Mouse (Mus musculus) heart, postnatal 25 days (tissue): ENCODE data around the gene Mfsd4b1. TPM values are rescaled to one million over a fixed set of nuclear protein-coding genes. Genes with fewer than 3 reads are reported as not detected.
"Not testable (repeated sequence)": the region's sequence is repeated elsewhere in the genome, so short reads cannot be mapped to it uniquely, and the experiment has no call there.

Source experiments
- DNase-seq: peaks from one replicate; pipeline ENCODE4 v3.0.0; 2022; ENCODE audit warnings: low spot score
- intact Hi-C: fragments of 180-260 bp; cut with DNase I; formaldehyde crosslinking; loops from one replicate; pipeline ENCODE4 v1.15.1; 2025
- total RNA-seq, 2 experiments: library from RNA; stranded (reverse); gene quantifications; 2 replicates each; pipeline ENCODE4 v1.2.3; 2021

Mfsd4b1 gene
- total RNA-seq, 2 experiments from 2014 or later: 3.7 to 4.1 TPM

GRCm38 (mm10) chr10:40036686-40037560 lies 11.9 kb upstream of the Mfsd4b1 start:
- DNase-seq: no peak
- intact Hi-C loops: no loop called here

GRCm38 (mm10) chr10:40034956-40035355 lies 9.9 kb upstream of the Mfsd4b1 start:
- DNase-seq: no peak
- intact Hi-C loops: no loop called here

- intact Hi-C loops: no loop called here
- DNase-seq: no peak
Measured at GRCm38 (mm10) chr10:40032897-40033296, 7.8 kb upstream of the Mfsd4b1 start.

GRCm38 (mm10) chr10:40030716-40031115 lies 5.6 kb upstream of the Mfsd4b1 start:
- intact Hi-C loops: no loop called here
- DNase-seq: no peak

- no peak for DNase-seq
- intact Hi-C loops: no loop called here
Measured at GRCm38 (mm10) chr10:40029610-40030009, 4.5 kb upstream of the Mfsd4b1 start.

- intact Hi-C loops: no loop called here
- DNase-seq: no peak
Measured at GRCm38 (mm10) chr10:40028091-40028490, 3.0 kb upstream of the Mfsd4b1 start.

GRCm38 (mm10) chr10:40026546-40026945 lies 1.5 kb upstream of the Mfsd4b1 start:
- intact Hi-C loops: no loop called here
- no peak for DNase-seq

GRCm38 (mm10) chr10:40025560-40025959 lies 492 bp upstream of the Mfsd4b1 start:
- DNase-seq: no peak
- intact Hi-C loops: no loop called here

- DNase-seq: no peak
- intact Hi-C loops: no loop called here
Measured at GRCm38 (mm10) chr10:40020401-40020800, 4.7 kb downstream of the Mfsd4b1 start.

- intact Hi-C loops: no loop called here
- no peak for DNase-seq
Measured at GRCm38 (mm10) chr10:40019492-40019891, 5.6 kb downstream of the Mfsd4b1 start.

- intact Hi-C loops: no loop called here
- DNase-seq: no peak
Measured at GRCm38 (mm10) chr10:40018261-40018860, 6.7 kb downstream of the Mfsd4b1 start.

- DNase-seq: no peak
- intact Hi-C loops: no loop called here
Measured at GRCm38 (mm10) chr10:40009591-40009990, 15.5 kb downstream of the Mfsd4b1 start.

GRCm38 (mm10) chr10:40008847-40009246 lies 16.2 kb downstream of the Mfsd4b1 start:
- intact Hi-C loops, DNase-seq: not testable (repeated sequence)

GRCm38 (mm10) chr10:40007953-40008352 lies 17.1 kb downstream of the Mfsd4b1 start:
- no peak for DNase-seq

GRCm38 (mm10) chr10:40006963-40007362 lies 18.1 kb downstream of the Mfsd4b1 start:
- intact Hi-C loops: no loop called here
- no peak for DNase-seq

More at GRCm38 (mm10) chr10:40007953-40008352, 17.1 kb downstream of the Mfsd4b1 start:
- intact Hi-C loops: no loop called here

- DNase-seq: no peak
- intact Hi-C loops: no loop called here
Measured at GRCm38 (mm10) chr10:40000746-40001145, 24.3 kb downstream of the Mfsd4b1 start.

GRCm38 (mm10) chr10:39991155-39991554 lies 33.9 kb downstream of the Mfsd4b1 start:
- no peak for DNase-seq
- intact Hi-C loops: no loop called here

GRCm38 (mm10) chr10:39986466-39986865 lies 38.6 kb downstream of the Mfsd4b1 start, which contains the start of gene Mfsd4b5:
Gene Mfsd4b5, minus strand, starts transcription at chr10:39986646.
- intact Hi-C loops: no loop called here
- DNase-seq: no peak

- intact Hi-C loops: no loop called here
- DNase-seq: no peak
Measured at GRCm38 (mm10) chr10:39982604-39983003, 42.5 kb downstream of the Mfsd4b1 start.

- intact Hi-C loops: no loop called here
Measured at GRCm38 (mm10) chr10:39978231-39978630, 46.8 kb downstream of the Mfsd4b1 start.

GRCm38 (mm10) chr10:39977346-39977745 lies 47.7 kb downstream of the Mfsd4b1 start:
- DNase-seq: no peak
- intact Hi-C loops: no loop called here

More at GRCm38 (mm10) chr10:39978231-39978630, 46.8 kb downstream of the Mfsd4b1 start:
- no peak for DNase-seq
